Mouse (Mus musculus): ENCODE data around the gene Trim58.

The Trim58 gene

DNA sequence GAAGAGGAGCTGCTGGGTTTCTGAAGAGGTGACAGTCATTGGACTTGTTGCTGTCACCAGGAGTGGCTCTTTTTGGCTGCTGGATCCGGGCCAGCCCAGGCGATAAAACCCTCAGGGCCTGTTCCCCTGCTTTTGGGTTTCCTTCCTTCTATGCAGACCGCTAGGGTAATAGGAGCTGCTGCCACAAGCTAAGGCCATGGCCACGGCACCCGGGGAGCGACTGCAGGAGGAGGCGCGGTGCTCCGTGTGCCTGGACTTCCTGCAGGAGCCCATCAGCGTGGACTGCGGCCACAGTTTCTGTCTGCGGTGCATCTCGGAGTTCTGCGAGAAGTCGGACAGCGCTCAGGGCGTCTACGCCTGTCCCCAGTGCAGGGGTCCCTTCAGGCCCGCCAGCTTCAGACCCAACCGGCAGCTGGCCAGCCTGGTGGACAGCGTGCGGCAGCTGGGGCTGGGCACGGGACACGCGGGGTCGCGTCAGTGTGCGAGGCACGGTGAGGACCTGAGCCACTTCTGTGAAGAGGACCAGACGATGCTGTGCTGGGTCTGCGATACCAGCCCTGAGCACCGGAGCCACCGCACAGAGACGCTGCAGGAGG lies at the start of gene Trim58:
Gene Trim58, plus strand, starts transcription at position 194 of the 596 bp plus-strand sequence.
- DNase-seq (ENCODE audit: low spot score): peak; percentile 39

DNA sequence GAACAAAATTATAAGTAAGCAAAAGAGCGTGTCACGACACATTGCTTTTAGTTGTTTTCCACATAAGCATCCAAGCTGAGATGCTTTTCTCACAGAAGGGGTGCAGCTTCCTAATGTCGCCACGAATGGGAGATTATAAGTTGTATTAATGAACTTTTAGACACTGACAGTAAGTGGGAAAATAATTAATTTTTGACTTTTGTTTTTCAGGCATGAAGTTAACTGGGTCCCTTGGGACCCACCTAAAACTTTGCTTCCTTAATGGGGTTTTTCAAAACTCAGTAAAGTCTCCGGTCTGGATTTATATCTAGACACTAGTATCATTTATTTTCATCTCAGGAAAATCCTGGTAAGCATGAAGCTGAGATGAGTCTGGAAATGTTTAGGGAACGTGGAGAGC lies 45.5 kb upstream of the Trim58 start, which contains the start of gene Olfr324:
Gene Olfr324, plus strand, starts transcription at position 301 of the 400 bp plus-strand sequence.
- no peak for DNase-seq (ENCODE audit: low spot score)

DNA sequence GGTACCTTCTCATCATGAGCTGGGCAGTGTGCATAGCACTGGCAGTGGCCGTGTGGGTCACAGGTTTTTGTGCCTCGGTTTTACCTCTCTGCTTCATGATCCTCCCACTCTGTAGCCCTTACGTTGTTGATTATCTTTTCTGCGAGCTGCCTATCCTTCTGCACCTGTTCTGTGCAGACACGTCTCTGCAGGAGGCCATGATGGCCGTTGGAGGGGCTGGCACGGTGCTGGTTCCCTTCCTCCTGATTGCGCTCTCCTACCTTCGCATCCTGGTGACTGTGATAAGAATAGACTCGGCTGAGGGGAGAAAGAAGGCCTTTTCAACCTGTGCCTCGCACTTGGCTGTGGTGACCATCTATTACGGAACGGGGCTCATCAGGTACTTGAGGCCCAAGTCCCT lies 42.4 kb upstream of the Trim58 start:
- no peak for DNase-seq (ENCODE audit: low spot score)

DNA sequence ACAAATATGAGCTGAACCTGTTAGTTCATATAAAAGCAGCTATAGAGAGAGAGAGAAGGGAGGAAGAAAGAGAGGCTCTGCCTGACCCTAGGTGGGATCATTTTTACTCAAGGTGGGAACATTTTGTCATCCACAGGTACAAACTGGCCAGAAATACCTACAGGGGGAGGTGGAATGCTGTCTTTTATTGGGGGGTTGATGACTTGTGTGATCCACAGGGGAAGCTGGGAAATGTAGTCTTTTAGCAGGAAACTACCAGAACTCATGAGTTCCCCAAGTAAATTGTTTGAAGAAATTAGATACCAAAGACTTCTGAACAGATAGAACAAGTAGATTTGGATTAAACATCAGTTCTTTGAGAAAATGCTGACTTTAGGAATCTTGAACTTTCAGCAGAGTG lies 38.2 kb upstream of the Trim58 start:
- DNase-seq (ENCODE audit: low spot score): no peak

DNA sequence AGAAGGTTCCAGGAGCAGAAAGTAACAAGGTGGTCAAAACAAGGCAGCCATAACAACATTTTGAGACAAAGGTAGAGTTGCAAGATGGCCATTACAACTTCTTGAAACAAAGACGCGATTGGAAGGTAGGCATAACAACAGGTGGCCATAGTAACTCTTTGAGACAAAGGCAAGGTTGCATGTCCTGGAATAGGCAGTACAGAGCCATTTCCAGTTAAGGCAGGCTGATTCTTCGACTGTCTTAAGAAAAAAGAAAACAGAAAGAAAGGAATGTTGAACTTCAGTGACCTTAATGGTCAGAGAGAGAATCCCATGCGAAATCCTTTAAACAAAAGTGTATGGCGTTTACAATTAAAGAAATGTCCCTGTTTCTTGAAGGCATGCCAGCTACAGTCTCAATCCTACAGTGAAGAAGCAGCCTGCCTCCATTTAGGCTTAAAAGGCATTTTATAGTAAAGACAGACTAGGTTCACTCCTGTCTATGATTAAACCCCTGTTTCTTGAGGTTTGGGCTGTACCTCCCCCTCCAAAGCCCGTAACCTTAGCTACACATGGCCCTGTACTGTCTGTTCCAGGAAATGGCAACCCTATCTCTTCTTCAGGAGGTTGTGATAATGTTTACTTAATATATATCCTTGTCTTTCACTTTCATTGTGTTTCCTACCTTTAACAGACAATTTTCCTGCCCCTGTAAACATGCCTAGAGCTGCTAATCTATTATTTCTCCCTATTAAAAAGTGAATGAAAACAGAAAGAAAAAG lies 37.3 kb upstream of the Trim58 start:
- DNase-seq (ENCODE audit: low spot score): no peak

DNA sequence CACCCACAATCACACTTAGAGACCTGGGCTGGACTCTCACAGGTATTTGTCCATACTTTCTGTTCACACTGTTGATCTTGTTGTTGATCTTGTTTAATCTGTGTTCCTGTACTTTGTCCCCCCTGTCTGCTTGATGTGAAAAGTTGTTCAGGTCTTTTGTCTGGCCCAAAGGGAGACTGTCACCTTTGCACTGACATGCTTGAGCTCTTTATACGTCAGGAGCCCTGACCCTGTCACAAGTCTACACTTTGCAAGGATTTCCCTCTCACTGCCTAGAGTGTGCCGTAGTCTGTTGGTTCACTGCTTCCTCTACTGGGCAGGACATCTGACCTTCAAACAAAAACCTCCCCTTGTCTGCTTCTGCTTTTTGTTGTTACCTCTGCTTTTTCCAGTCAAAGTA lies 35.6 kb upstream of the Trim58 start:
- no peak for DNase-seq (ENCODE audit: low spot score)

DNA sequence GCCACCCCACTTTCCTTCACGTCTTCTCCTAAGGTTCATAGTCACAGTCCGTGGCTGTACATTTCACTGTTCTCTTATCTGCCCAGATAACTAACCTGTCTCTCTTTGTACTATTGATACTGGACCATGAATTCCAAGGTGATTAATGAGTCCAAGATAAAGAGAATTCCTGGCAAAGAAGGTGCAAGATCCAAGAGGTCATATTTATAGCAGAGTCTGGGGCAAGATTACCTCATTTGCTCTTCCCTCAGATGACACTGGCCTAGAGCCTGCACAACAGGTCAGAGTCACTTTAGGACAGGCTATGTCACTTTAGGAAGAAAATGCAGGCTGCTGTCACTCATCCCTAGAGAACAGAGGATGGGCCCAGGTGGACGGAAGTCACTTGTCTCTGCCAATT lies 35.0 kb upstream of the Trim58 start:
- DNase-seq (ENCODE audit: low spot score): no peak

DNA sequence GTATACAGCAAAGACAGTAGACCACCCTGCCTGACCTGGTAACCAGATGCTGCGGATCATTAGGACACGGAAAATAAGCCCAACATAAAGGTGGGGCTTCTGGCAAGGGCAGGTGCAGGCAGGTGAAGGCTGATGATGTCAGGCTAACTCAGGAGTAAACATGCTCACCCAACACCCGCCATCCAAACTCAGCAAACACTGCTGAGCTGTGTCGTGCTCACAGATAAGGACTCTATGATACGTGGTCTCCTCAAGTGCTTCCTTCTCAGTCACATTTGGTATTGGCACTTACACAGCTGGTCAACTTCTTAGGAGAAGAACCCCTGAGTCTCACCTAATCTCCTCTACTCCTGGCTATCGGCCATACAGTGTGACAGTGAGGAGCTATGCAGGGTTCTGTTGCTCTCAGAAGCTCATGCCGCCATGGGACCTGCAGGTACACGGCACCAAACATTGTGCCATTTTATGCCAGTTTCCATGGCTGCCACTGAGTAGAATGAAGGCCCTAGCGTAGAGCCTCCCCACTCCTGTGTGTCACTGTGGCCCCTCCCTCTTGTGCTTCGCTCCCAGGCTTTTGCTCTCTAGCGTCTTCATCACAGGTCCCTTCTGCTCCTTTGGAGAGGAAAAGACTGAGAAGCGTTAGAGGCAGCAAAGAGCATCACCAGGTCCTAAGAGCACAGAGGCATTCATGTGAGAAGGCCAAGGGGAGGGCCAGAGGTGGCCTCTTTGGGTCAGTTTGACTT lies 33.9 kb upstream of the Trim58 start:
- no peak for DNase-seq (ENCODE audit: low spot score)

DNA sequence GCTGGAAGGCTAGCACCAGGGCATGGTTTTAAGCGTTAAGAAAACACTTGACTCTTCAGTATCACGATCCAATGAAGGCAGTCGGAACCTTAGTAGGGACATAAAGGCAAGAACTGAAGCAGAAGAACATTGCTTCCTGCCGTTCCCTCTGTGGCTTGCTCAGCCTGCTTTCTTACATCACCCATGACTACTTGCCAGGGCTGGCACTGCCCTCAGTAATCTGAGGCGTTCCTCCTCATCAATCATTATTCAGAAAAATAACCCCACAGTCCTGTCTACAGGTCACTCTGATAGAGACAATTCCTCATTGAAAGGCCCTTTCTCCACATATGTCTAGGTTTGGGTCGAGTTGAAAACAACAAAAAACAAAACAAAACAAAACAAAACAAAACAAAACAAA lies 33.2 kb upstream of the Trim58 start:
- no peak for DNase-seq (ENCODE audit: low spot score)

DNA sequence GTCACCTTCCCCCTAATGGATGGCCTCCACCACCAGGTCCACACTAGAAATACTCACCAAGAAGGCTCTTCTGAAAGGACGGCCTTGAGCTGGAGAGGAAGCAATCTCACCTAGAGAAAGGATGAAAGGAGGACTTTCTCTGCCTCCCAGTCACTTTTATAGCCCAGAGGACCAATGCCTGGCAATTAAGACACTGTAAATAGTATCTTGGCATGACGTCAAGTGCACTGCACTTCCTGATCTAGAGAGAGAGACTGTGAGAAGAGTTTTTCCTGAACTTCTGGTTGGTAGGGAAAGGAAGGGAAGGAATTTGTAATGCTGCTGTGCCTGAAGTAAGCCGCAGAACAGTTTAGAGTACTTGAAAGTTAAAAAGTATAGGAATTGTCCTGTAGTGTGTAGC lies 26.9 kb upstream of the Trim58 start:
- DNase-seq (ENCODE audit: low spot score): no peak

DNA sequence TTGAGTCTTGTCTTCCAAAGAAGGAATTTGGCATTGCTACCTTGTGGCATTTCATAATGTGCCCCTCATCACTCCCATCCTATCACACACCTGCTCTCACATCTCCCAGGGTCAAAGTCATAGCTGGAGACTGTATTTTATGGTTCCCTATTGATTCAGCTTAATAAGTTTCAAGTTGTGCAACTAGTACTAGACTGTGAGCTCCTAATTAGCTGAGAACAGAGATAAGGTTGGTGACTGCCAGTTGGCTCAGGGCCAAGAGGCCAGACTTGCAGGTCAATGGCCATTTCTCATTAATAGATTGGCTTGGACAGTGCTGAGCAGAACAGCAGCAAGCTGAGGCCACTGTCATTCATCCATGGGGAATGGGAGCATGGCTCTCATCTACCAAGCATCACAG lies 25.7 kb upstream of the Trim58 start:
- DNase-seq (ENCODE audit: low spot score): no peak

DNA sequence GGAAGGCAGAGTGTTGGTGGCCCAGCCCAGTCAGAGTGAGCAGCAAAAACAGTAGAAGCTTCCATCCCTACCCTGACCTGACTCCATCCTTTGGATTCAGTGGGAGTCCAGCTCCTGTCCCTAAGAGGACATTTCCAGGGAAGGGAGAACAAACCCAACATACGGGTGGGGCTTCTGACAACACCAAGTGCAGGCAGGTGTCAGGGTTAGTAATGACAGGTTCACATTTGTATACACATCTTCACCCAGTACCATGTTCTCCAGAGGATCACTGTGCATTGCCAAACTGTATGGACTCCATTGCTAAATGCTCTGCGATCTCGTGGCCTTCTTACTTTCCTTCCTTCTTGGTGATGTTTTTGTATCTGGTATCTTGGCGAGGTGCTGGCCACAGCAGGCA lies 24.3 kb upstream of the Trim58 start, which contains the start of gene 2210407C18Rik:
Gene 2210407C18Rik, minus strand, starts transcription at position 101 of the 400 bp plus-strand sequence.
- DNase-seq (ENCODE audit: low spot score): no peak

DNA sequence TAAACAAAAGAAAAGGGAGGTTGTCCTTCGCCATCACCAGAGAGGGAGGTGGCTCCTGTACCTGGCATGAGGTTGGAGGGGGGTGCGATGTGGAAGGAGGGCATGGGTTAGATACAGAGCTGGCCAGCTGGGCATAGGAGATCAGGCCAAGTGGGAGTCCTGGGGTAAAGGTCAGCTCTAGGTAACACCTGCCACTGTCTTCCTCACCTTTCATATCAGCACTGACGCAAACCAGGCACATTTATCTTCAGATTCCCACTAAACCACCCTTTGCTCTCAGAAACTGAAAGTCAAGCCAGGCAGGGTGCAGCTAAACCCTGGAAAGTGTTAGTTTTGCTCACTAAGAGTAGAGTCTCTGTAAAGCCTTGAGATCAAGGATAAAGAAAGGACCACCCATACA lies 21.9 kb upstream of the Trim58 start:
- no peak for DNase-seq (ENCODE audit: low spot score)

DNA sequence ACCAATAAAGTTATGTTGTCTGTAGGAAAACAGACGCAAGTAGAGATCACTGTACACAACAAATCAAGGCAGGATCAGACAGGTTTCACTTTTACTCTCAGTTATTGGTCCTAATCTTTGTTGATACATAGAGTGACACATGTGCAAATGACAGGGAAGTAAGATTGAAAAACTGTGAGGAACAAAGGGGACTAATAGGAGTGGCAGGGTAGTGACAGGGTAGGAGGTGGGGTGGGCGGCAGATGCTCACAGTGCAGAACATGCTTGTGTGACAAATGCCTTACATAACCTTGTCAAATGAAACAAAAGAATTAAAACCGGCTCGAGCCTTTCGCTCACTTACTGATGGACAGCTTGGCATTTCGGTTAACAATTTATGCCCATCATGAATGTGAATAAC lies 21.5 kb upstream of the Trim58 start:
- DNase-seq (ENCODE audit: low spot score): no peak

DNA sequence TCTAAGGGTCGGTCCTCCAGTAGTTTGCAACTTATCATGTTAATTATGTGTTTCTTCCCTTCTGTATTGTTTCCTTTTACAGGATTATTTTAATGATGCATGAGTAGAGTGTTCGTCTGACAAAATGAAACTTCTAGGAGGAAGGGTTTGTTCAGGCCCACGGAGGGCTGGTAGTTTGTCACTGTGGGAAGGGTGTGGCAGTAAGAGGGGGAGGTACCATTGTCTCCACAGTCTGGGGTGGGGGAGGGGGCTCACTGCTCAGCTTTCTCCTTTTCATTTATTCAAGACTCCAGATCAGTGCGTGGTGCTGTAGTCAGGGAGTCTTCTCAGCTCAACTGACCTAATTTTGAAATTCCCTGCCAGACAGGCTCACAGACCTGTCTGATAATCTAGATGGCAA lies 14.1 kb upstream of the Trim58 start:
- no peak for DNase-seq (ENCODE audit: low spot score)

DNA sequence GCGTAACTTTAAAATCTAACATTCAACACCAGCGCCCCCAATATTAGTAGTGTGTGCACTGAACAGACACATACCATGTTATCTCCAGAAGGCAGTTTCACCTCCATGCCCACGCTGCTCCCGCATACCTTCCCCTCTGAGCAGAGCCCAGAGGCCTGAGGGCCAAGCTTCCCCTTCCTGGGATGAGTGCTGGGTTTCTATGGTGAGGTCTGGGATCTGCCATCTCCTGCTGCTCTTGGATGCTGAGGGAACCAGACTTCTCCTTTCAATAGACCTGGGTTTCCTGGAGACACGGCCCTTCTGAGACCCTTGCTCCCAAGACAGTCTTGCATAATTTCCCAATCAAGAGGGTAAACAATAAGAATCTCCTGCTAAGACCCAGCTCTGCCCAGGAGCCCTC lies 9.9 kb upstream of the Trim58 start, which contains the start of gene Olfr323:
Gene Olfr323, minus strand, starts transcription at position 101 of the 400 bp plus-strand sequence.
- DNase-seq (ENCODE audit: low spot score): no peak

DNA sequence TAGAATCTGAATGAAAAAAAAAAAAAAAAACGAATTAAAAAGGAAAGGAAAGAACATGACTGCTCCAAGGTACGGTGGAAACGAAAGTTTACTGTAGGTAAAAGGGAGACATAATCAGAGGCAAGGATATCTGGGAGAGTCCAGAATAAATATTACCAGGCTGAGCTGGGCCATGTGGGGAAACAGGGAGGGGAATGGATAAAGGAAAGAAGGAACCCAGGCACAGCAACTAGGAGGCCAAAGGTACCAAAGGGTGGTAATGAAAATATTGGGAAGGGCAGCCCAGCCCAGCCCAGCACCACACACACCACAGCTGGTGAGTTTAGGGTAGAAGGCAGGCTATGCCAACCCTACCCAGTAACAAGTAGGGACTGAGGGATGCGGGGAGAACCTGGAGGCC lies 5.4 kb upstream of the Trim58 start:
- no peak for DNase-seq (ENCODE audit: low spot score)

DNA sequence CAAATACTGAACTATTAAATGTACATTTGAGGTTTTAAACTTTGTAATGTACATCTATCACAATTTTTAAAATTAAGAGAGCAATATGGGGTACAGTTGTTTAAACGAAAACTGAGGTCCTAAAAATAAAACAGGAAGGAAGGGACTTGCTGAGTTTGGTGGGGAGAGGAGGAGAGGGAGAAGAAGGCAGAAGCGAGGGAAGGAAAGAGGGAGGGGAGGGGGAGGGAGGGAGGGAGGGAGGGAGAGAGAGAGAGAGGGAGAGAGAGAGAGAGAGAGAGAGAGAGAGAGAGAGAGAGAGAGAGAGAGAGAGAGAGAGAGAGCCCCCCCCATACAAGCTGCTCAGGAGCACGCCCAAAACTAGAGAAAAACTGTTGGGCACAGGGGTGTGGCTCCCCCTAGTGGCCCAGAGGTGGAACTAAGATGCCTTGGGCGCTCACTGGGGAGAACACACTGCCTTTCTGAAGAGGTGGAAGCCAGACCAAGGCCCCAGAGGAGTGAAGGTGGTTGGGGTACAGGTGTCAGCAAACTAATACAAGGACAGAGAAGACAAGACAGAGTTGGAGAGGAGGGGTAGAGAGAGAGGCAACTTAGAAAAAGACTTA lies 3.8 kb upstream of the Trim58 start:
- peak; percentile 71 for DNase-seq (ENCODE audit: low spot score)

DNA sequence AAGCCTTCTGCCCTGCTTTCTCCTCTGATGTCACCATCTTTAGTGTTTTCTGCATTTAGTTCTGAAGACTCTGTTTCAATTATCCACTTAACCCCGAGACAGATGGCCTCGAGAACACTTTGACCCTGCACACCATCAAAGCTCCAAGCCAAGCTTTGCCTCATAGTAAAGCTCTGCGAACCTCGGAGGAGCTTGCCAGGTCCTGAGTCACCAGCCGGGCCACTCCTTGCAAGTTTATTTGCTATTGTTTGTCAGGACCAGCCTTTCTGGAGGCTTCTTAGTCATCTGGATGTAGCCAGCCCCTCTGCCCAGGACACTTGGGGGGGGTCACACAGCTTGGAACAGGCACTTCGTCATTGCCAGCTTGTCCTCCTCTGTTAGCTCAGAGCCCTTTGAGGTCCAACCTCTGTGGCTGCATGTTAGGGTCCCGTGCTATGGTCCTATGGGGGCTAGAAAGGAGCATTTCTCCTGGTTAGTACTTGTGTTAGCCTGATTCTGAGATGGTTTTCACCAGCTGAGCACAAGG lies 2.0 kb upstream of the Trim58 start:
- DNase-seq (ENCODE audit: low spot score): no peak

DNA sequence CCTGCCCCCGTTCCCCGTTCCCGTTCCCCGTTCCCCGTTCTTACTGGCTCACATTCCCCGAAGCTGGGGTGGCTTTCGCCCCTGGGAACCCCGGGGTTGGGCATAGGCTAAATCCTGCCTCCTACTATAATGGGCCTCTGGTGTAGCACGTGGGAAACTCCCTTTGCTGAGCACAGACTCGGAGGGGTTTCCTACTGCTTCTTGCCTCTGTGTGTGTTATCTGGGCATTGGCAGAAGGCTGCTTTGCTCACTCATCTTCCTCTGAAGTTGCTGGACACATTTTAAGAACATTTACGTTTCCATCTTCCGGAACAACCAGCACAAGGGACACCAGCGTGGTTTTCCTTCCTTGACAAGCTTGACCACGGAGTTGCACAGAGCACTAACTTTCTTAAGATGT lies 792 bp downstream of the Trim58 start:
- DNase-seq (ENCODE audit: low spot score): no peak

DNA sequence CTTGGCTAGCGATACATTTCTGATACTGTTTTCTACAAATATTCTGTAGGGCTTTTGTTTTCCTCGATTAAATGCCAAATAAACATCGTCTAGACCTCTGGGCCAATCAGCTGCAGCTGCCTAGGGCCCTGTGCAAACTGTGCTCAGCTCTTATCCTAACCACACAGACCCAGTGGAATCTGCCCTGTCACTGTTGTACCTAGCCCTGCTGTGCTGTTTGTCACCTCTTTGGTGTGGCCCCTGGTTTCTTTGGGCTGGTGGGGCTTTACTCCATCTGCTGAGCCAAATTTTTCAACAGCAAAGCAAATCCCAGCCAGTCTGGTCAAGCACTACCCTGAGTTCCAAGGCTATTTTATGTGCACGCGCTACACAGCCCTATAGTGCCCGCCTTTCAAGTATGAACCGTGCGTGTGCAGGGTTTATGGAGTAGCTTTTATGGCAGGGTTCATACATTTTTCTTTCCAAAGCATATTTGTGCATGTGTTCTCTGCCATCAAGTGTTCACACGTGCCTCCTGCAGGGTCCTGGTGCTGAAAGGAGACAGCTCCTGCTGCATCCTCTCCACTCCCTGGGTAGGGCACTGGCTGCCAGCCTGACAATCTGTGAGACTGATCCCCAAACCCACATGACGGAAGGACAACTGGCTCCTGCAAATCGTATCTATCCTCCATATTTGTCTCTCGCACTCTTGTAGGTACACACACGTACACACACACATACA lies 1.5 kb downstream of the Trim58 start:
- no peak for DNase-seq (ENCODE audit: low spot score)

DNA sequence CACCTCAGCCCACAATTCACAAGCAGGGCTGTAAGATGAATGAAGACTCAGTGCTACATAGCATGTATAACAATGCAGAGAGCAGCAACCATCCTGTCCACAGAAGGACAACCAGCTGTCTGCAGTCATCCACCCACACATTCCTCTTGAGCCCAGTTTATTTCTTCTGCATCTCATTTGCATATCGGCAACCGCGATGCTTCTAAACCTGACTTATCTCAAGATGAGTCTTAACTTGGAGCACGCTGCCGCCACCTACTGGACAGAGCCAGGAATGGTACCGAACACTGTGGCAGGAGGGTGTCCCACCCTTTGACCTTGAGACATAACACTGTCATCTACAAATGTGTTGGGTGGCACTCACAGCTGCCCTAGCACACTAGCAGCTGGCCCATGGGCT lies 3.1 kb downstream of the Trim58 start:
- peak; percentile 64 for DNase-seq (ENCODE audit: low spot score)
